Mouse (Mus musculus): Measurements from ENCODE around the gene Cbl. TPM values are rescaled to one million over a fixed set of nuclear protein-coding genes. Genes with fewer than 3 reads are reported as not detected.

Gene Cbl
- total RNA-seq, 2 experiments from 2014 or later: 45.2 to 65.1 TPM

DNA sequence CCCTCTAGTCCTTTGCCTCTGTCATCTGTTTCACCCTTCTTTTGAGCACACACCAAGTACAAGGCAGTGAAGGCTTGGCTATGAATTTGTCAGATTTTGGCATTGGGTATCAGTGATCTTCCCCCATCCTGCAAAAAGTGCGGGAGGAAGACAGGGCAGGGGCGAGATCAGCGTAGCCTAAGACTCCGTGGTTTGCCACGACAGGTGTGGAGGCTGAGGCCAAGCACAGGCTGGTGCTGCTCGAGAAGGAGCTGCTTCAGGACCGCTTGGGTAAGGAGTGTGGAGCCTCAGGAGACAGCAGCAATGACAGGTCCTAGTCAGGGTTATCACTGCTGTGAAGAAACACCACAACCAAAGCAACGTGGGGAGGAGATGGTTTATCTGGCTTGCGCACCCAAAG, 7.6 kb upstream of the Cbl start:
- intact Hi-C loops (cut with DNase I): no loop called here
- DNase-seq (ENCODE audit: low spot score in 2 of 2): no peak

DNA sequence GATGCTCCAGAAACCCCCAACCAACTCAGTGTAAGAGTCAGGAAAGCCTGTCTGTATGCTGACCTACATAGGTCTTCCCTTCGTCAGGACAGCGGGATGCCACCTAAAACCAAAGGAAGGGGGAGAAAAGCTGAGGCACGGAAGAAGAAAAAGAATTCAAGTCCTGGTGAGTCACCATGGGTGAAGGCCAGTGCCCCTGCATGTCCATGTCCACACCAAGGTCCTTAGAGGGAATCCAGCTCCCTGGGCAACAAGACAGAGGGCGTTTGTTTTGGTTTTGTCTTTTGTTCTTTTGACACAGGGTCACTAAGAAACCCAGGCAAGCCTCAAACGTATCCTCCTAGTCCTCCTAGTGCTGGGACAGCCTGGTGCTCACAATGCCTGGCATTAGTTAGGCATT, 7.1 kb upstream of the Cbl start:
- DNase-seq (ENCODE audit: low spot score in 2 of 2): no peak
- intact Hi-C loops (cut with DNase I): no loop called here

DNA sequence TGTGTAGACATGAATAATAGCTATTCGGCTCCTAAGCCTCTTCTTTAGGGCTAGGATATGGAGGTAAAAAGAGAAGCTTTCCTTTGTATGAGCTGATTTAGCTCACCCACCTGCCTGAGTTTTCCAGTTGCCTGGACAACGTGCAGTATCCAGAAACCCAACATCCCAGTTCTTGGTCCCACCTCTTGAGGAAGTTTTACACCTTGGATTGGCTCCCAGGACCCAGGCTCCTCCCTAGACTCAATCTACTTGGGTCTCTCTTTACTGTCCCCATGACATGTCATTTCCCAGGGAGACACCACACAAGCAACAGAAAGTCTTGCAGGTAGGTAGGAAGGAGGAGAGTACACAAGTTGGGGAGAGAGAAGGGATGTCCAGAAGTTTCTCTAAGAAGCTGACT, 6.5 kb upstream of the Cbl start, which contains the start of gene Ccdc153:
TSS of gene Ccdc153 (plus strand) at position 278 of the 400 bp plus-strand sequence.
- intact Hi-C loops (cut with DNase I): no loop called here
- no peak for DNase-seq (ENCODE audit: low spot score in 2 of 2)

DNA sequence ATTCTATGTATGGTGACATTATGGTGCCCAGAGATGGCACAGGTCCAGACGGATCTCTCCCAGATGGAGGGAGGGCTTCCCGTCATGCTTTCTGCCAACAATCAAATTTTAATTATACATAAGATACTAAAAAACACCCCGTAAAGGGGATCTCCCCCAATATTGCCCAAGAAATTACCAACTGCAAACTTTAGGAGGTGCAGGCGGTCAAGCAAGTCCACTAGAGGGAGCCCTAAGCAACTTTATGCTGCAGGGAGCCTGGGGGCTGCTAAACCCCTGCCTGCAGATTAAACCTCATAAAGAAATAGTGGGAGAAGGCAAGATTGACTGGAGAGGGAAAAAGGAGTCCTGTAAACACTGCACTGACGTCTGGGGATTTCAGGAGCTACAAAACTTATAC, 5.6 kb upstream of the Cbl start:
- intact Hi-C loops (cut with DNase I): loop anchor here (10.0 kb wide), 4 partner anchors 55 to 255 kb away; partner anchors contain the start of gene H2afx
- DNase-seq (ENCODE audit: low spot score in 2 of 2): peak in 1 of 2 experiments; percentile 40

DNA sequence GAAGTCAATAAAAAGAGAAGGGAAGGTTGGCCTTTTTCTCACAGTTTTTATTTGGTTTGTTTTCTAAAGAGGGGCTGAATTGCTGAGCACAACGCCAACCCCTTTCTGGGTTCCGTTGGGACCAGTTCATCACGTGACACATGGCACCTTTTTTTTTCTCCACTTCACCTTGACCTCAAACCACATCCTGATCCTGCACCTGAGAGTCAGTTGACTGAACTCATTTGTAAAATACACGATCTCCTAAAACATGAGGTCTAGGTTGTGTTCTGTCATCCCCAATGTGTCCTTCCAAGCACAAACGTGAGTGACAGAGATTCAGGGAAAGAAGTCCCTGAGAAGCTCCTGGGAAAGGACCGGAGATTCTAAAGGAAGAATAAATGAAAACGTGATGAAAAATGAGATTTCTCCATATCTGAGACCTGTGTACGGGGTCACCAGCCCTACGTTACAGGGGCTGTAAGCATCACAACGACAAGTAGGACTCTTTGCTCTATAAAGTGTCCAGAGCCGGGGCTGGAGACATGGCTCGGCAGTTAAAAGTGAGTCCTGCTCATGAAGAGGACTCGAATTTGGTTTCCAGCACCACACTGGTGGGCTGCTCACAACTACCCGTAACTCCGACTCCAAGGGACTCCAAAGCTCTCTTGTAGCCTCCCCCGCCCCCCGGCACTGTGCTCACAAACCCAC, 4.8 kb upstream of the Cbl start:
- intact Hi-C loops (cut with DNase I): loop anchor here (1.0 to 10.0 kb wide), 5 partner anchors 30 to 254 kb away; partner anchors contain the start of genes H2afx and Nlrx1
- DNase-seq (ENCODE audit: low spot score in 2 of 2): no peak

DNA sequence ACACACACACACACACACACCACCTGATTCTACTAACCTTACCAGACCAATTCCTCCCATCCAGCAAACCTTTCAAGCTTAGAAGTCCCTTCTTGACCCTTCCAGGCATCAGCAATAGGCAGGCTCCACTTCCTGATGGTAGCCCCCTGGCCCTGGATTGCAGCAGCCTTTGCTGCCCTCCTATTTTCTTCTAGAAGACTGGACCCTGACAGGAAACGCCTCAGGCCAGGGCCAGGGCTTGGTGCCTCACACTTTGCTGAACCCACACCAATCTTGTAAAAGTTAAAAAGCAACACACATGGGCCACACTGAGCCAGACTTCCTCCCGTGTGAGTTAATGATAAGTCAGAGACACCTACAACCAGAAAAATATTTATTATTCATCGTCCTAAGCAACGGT, 3.3 kb upstream of the Cbl start:
- intact Hi-C loops (cut with DNase I): loop anchor here (10.0 kb wide), 4 partner anchors 52 to 252 kb away; partner anchors contain the start of gene H2afx
- no peak for DNase-seq (ENCODE audit: low spot score in 2 of 2)

DNA sequence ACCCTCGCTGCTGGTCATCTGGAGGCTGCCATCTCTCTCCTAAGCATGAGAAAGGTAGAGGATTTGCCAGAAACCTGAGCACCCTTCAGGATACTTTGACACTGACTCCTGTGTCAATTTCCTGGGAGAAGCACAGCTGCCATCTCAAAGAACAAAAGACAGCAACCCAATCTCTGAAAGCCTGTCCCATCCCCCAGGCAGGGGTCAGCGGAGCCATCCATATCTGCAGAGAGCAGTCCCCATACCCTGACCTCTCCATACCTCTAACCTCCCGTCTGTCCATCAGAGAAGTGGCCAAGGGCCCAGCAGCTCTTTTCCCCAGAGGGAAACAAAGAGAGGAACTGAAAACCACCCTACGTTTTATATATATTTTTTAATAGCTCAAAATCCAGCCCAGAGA, 2.8 kb upstream of the Cbl start:
- no peak for DNase-seq (ENCODE audit: low spot score in 2 of 2)
- intact Hi-C loops (cut with DNase I): loop anchor here (10.0 kb wide), 4 partner anchors 52 to 252 kb away; partner anchors contain the start of gene H2afx

DNA sequence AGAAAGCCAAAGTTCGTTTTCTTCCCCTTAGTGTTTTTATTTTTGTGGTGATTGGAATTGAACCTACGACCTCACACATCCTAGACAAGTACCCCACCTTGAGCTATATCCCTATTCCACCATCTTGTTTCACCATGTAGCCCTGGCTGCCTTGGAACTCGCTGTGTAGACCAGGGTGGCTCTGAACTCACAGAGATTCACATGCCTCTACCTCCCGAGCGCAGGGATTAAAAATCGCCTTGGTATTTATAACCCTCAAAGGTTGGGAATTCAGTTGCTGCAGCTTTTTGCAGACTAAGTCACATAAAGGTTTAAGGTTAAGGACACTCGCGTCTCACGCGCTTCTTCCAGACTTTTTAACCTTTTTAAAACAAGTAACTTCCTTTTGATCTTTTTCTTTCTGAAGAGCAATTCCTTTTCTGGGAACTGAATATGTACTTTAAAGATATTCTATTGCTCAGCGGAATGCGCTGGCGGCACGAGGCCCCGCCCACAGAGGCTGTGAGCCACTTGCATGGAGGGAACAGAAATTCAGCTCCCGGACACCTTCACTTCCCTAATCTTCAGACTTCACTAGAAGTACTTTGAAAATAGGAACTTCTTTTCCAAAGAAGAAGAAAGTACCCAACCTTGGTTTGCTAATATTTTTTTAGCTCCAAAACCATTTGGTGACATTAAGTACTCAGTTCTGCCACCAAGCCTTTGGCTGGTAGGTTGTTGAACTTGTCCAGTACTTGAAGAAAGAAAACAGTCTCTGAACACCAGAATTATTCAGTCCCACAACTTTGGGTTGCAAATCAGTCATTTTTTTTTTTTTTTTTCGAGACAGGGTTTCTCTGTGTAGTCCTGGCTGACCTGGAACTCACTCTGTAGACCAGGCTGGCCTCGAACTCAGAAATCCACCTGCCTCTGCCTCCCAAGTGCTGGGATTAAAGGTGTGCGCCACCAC, 904 bp upstream of the Cbl start:
- DNase-seq (ENCODE audit: low spot score in 2 of 2): peak in 1 of 2 experiments; percentile 39
- intact Hi-C loops (cut with DNase I): loop anchor here (10.0 kb wide), 4 partner anchors 50 to 250 kb away; partner anchors contain the start of gene H2afx

DNA sequence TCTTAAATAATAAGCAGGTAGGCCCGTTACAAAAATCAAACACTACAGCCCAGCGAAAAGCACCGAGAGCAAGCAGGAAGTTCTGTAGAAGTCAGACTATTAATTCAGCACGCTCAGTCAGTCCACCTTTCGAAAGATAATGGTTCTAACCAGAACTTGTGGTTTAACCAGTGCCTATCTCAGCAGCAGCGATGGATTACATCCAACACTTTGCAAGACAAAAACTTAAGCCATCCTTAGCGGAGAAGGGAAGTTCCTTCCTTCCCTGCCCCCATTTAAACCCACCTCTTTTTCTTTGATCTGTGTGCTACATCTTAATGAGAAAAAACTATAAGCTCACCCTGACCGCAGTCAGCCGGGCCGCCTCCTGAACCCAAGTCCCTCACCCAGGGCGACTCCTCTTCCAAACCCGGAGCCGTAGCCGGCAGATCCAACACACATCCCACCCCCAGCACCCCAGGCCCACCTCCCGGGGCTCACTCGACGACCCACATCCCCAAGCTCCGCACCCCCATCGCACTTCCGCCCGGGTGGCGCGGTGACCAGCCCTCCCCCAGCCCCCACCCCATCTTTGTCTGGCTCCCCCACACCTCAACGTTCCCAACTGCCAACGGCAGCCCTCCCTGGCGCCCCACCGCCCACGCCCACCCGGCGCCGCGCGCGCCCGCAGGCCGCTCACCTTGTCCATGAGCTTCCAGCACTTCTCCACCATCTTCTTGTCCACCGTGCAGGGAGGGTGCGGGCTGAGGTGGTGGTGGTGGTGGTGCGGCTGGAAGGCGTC, 638 bp downstream of the Cbl start:
- intact Hi-C loops (cut with DNase I): loop anchor here (10.0 kb wide), 4 partner anchors 48 to 248 kb away; partner anchors contain the start of gene H2afx
- DNase-seq (ENCODE audit: low spot score in 2 of 2): peak in 1 of 2 experiments; percentile 26

DNA sequence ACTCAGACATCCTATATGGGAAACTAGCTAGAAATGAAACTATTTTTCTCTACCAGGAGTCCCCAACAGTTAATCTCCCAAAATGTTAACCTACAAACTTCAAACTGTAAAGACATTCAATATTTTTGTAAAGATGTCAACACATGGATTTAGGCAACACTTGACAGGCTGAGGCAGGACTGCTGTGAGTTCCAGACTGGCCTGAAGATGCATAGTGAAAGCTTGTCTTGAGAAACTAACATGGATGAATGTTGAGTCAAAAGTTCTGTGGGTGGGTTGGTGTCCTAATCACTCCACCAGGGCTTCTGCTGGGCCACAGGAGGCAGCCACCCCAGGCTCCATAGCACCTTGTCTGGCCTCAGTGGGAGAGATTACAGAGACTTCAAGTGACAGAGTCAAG, 2.2 kb downstream of the Cbl start:
- no peak for DNase-seq (ENCODE audit: low spot score in 2 of 2)
- intact Hi-C loops (cut with DNase I): loop anchor here (10.0 kb wide), 4 partner anchors 47 to 247 kb away; partner anchors contain the start of gene H2afx

DNA sequence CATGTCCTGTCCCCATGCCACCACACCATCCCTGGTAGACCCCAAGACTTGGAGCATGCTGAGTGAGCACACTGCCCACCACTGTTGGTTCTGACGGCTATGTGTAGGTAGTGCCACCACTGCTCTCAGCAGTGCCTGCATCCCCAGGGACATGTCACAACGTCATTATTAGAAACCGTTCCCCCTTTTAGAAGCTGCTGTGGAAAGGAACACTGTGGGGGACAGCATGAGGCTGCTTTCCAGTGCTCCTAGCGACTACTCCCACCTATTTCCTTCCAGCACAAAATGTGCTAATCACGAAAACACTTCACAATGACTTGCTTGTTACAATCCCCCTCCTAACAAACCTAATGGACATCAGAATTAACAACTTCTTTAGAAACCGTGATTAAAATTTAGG, 7.9 kb downstream of the Cbl start:
- intact Hi-C loops (cut with DNase I): no loop called here
- DNase-seq (ENCODE audit: low spot score in 2 of 2): no peak

DNA sequence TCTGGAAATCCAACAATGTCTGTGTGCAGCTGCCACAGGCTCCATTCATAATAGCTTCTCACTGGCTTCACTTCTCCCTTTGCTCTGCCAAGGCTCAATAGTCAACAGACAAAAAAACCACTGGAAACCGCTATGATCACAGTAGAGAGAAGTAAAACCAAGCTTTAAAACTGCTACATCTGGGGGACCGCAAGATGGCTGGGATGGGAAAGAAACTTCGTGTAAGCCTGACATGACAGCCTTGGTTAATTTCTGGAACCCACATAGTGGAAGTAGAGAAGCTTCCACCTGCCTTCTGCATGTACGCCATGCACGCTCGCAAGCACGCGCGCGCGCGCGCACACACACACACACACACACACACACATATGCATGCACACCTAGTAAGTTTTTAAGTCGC, 20.3 kb downstream of the Cbl start:
- intact Hi-C loops (cut with DNase I): no loop called here
- DNase-seq (ENCODE audit: low spot score in 2 of 2): no peak

DNA sequence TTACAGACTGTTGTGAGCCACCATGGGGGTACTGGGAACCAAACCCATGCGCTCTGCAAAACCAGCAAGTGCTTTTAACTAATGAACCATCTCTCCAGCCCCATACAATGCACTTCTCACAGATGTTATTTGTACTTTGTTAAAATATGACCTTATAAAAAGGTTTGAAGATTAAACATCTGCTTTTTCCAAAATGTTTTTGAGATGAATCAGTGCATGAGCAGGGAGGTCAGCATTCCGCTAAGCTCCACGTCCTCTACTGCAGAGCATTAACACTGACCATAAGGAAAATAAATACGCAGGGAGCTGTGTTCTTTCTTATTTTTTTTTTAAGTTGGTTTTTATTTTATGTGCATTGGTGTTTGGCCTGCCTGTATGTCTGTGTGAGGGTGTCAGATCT, 21.4 kb downstream of the Cbl start:
- intact Hi-C loops (cut with DNase I): no loop called here
- DNase-seq (ENCODE audit: low spot score in 2 of 2): no peak

DNA sequence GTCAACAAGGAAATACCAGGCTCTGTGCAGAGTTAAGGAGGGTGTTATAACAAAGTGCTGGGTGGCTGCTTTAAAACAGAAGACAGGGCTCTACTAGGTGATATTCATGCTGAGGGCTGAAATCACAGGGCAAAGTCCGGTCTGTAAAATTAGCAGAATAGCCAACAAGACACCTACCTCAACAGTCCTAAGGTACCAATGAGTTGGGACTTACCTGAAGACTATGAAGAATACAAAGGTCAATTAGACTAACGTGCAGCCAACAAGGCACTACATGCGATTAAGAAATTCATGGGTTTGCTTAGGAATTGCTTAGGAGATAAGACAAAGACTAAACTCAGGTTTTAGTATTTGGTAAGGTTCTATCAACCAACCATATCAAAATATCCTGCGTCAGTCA, 24.4 kb downstream of the Cbl start:
- DNase-seq (ENCODE audit: low spot score in 2 of 2): no peak
- intact Hi-C loops (cut with DNase I): no loop called here

DNA sequence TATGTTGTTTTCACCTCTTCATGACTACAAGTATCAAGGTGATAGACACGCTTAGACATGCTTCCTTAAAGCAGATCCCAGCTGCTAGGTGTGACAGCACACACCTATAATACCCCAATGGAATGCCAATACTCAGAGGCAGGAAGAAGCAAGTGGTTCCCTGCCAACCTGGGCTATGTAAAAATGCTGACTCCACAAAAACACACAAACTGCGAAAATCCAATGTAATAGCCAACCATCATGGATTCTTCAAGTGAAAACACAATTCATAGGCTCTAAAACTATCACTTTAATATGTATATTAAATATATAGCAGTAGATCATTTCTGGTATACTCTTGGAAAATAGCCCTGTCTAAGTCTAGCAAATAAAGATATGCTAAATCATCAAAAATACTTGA, 26.0 kb downstream of the Cbl start:
- no peak for DNase-seq (ENCODE audit: low spot score in 2 of 2)
- intact Hi-C loops (cut with DNase I): no loop called here

DNA sequence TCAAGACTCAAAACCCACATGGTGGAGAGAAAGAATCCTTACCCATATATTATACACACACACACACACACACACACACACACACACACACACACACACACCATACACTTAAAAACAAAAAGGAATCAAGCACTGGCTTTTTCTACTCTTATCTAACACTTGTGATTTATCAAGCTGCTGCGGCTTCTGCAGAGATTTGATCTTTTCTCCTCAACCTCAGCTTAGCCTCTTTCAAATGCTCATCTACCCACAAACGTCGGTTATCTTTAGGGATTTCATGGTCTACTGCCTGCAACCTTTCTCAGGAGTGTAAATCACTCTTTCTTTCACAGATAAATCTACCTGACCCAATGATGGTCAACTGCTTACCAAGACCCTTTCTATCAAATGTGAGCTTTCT, 33.4 kb downstream of the Cbl start:
- intact Hi-C loops (cut with DNase I): no loop called here
- DNase-seq (ENCODE audit: low spot score in 2 of 2): no peak

DNA sequence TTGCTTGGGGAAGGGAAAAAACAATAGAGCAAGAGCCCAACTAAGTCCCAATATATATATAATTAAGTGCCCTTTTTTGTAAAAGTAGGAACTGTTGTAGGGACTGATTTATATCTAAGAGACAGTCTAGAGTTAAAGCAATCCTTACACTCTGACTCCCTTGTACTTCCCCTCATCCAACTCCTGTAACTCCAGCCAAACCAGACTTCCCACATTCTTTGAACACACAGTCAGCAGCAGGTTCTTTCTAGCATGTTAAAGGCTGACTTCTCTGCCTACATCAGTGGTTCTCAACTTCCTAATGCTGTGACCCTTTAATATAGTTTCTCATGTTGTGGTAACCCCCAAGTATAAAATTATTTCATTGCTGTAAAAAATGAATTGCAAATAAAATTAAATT, 34.3 kb downstream of the Cbl start:
- intact Hi-C loops (cut with DNase I): no loop called here
- DNase-seq (ENCODE audit: low spot score in 2 of 2): no peak

DNA sequence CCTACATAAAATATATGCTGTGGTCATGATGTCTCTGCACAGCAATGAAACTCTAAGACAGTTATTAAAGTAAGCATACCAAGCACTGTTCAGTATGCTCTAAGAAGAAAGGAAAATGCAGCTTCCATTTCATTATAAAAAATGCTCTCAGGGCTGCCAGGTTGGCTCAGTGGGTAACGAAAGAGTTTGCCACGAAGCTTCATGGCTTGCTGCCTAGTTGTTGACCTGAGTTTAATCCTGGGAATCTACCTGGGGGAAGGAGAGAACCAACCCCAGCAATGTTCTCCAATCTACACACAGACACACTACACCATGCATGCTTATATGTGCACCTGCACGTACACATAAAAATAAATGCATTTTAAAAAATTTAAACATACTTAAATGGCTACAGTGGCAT, 34.7 kb downstream of the Cbl start:
- intact Hi-C loops (cut with DNase I): no loop called here
- DNase-seq (ENCODE audit: low spot score in 2 of 2): no peak

DNA sequence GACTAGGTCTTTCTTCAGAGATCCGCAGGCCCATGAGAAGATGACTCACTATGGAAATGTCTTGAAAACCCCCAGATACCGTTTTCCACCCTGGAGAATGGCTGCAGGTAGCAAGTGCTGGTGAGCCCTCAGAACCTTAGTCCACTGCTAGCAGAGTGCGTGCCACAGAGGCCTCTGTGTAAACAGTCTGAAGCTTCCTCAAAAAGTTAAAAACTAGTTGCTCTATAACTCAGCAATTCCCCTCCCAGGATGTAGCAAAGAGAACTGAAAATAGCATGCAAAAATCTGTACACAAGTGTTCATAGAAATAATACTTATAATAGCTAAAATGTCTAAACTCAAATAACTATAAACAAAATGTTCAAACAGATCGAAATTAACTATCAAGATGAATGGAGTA, 37.5 kb downstream of the Cbl start:
- intact Hi-C loops (cut with DNase I): no loop called here
- DNase-seq (ENCODE audit: low spot score in 2 of 2): no peak

DNA sequence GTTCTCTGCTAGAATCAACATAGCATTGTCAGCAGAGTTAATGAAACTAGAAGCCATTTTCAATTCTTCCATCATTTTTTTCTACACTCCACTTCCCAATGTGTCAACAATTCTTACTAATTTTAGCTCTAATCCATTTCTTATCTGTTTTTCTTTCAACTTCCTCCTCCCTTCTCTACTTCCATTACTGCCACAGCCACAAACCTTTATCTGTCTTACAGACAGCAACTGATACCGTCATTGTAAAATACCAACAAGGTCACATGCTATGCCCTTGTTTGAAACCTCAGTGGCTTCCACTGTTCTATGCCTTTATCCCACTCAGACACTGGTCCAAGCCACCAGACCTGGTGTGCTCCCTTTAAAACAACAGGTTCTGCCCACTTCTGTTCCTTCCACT, 39.8 kb downstream of the Cbl start:
- DNase-seq (ENCODE audit: low spot score in 2 of 2): no peak
- intact Hi-C loops (cut with DNase I): no loop called here

Data from left cerebral cortex, postnatal 36 days (tissue).